13 mouse cellular contexts compared by ENCODE assay signal in the genomic region with DNA sequence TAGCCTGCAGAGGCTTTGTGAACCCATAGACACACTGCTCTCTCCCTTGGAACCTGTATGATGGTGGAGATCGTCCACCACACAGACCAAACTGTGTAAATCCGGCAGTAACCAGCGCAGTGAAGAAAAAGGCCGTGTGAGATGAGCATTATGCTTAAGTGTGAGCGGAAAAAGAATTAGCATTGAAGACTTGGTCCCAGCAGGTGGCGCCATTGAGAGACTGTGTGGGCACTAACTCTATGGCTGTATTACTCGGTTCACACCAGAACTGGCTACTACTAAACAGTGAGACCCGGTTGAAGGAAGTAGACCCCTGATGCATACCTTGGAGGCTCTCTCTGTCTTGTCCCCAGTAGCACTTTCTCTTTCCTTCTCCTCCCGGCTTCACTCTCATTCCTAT.
A peak's percentile ranks its signal among the peaks of the same experiment; 100 is the strongest.
DNase-seq lines count a peak whose midpoint lies in the region; ATAC-seq lines count a peak whose summit lies in the region.
"Had no signal": no experiment of that assay in that cellular context is flagged by ENCODE, and none has a peak within 500 bp of the region (broad histone marks: within the 10 kb centered on the region; RNA-seq: fewer than 3 reads in every experiment).

No protein-coding gene starts in this region.

- H3K4me1 ChIP-seq in forebrain, embryonic 14.5 days (ENCODE audit: control insufficient read depth, insufficient read depth, low read length), result no peaks in the 10 kb centered on the region
- peaks cover 8% of the 10 kb centered on the region; the same call in 1 of the 2 replicates for H3K4me1 ChIP-seq in forebrain, embryonic 12.5 days
- no peaks in the 10 kb centered on the region for H3K4me1 ChIP-seq in midbrain, embryonic 10.5 days
- peaks cover 11% of the 10 kb centered on the region; the same call in 1 of the 2 replicates for H3K4me1 ChIP-seq in midbrain, embryonic 15.5 days
- H3K4me1 ChIP-seq in intestine, embryonic 16.5 days (ENCODE audit: control insufficient read depth, insufficient read depth, low read length), result no peaks in the 10 kb centered on the region
- H3K4me1 ChIP-seq: embryonic facial prominence, embryonic 13.5 days; heart, embryonic 15.5 days; limb, embryonic 12.5 days; stomach, embryonic 15.5 days had no signal

- peak; percentile 46 for DNase-seq in forebrain, embryonic 14.5 days (ENCODE audit: low spot score)
- DNase-seq in midbrain, embryonic 10.5 days (ENCODE audit: low spot score), result peak; percentile 38
- DNase-seq in c-Kit-positive CD71-positive TER-119-negative erythroid progenitor cells, embryonic 14.5 days (ENCODE audit: low read depth), result peak; percentile 10
- no peak for DNase-seq in cerebellum, adult 9-11 months

- H3K36me3 ChIP-seq in forebrain, embryonic 14.5 days (ENCODE audit: control insufficient read depth, insufficient read depth, low read length), result no peaks in the 10 kb centered on the region
- H3K36me3 ChIP-seq in forebrain, embryonic 12.5 days (replicated peaks), result no peaks in the 10 kb centered on the region
- no peaks in the 10 kb centered on the region for H3K36me3 ChIP-seq in midbrain, embryonic 10.5 days
- H3K36me3 ChIP-seq in midbrain, embryonic 15.5 days (replicated peaks), result no peaks in the 10 kb centered on the region
- H3K36me3 ChIP-seq in intestine, embryonic 16.5 days (ENCODE audit: control insufficient read depth, insufficient read depth, low read length), result no peaks in the 10 kb centered on the region
- H3K36me3 ChIP-seq: embryonic facial prominence, embryonic 13.5 days; heart, embryonic 15.5 days; limb, embryonic 12.5 days; neural tube, embryonic 13.5 days; stomach, embryonic 15.5 days had no signal

- no peak overlapping the region for H3K27ac ChIP-seq in forebrain, embryonic 14.5 days (ENCODE audit: low read depth, low read length)
- H3K27ac ChIP-seq in forebrain, embryonic 12.5 days, result no peak overlapping the region
- no peak overlapping the region for H3K27ac ChIP-seq in midbrain, embryonic 10.5 days (replicated peaks)
- no peak overlapping the region for H3K27ac ChIP-seq in midbrain, embryonic 15.5 days
- no peak overlapping the region for H3K27ac ChIP-seq in intestine, embryonic 16.5 days (ENCODE audit: low read length)
- H3K27ac ChIP-seq: embryonic facial prominence, embryonic 13.5 days; heart, embryonic 15.5 days; limb, embryonic 12.5 days; neural tube, embryonic 13.5 days; stomach, embryonic 15.5 days had no signal

- no peak for ATAC-seq in forebrain, embryonic 14.5 days
- ATAC-seq in forebrain, embryonic 12.5 days (ENCODE audit: low FRiP score), result no peak
- ATAC-seq in midbrain, embryonic 15.5 days (replicated peaks), result no peak
- peak; percentile 58 for ATAC-seq in megakaryocyte progenitor cell, adult 5-6 weeks (replicated peaks; ENCODE audit: poor library complexity)
- no peak for ATAC-seq in intestine, embryonic 16.5 days

- H3K27me3 ChIP-seq in forebrain, embryonic 14.5 days (replicated peaks; ENCODE audit: control insufficient read depth, insufficient read depth, low read length), result no peaks in the 10 kb centered on the region
- peaks cover 3% of the 10 kb centered on the region; the same call in 1 of the 2 replicates for H3K27me3 ChIP-seq in forebrain, embryonic 12.5 days
- H3K27me3 ChIP-seq in midbrain, embryonic 10.5 days (ENCODE audit: low read depth, poor library complexity, severe bottlenecking), result no peaks in the 10 kb centered on the region
- no peaks in the 10 kb centered on the region for H3K27me3 ChIP-seq in midbrain, embryonic 15.5 days (replicated peaks)
- H3K27me3 ChIP-seq in intestine, embryonic 16.5 days (replicated peaks; ENCODE audit: control insufficient read depth, insufficient read depth, low read length), result no peaks in the 10 kb centered on the region
- H3K27me3 ChIP-seq: embryonic facial prominence, embryonic 13.5 days; heart, embryonic 15.5 days; limb, embryonic 12.5 days; neural tube, embryonic 13.5 days; stomach, embryonic 15.5 days had no signal

- no peaks in the 10 kb centered on the region for H3K9me3 ChIP-seq in forebrain, embryonic 14.5 days (replicated peaks; ENCODE audit: control insufficient read depth, low read length)
- no peaks in the 10 kb centered on the region for H3K9me3 ChIP-seq in forebrain, embryonic 12.5 days
- no peaks in the 10 kb centered on the region for H3K9me3 ChIP-seq in midbrain, embryonic 10.5 days (replicated peaks)
- no peaks in the 10 kb centered on the region for H3K9me3 ChIP-seq in midbrain, embryonic 15.5 days
- no peaks in the 10 kb centered on the region for H3K9me3 ChIP-seq in intestine, embryonic 16.5 days (ENCODE audit: control insufficient read depth, low read length)
- H3K9me3 ChIP-seq: heart, embryonic 15.5 days; limb, embryonic 12.5 days; neural tube, embryonic 13.5 days; stomach, embryonic 15.5 days had no signal

- no peak overlapping the region for H3K4me2 ChIP-seq in forebrain, embryonic 14.5 days (ENCODE audit: low read length)
- no peak overlapping the region for H3K4me2 ChIP-seq in forebrain, embryonic 12.5 days
- no peak overlapping the region for H3K4me2 ChIP-seq in midbrain, embryonic 15.5 days
- H3K4me2 ChIP-seq in intestine, embryonic 16.5 days (ENCODE audit: low read depth, low read length), result no peak overlapping the region
- H3K4me2 ChIP-seq: embryonic facial prominence, embryonic 13.5 days; heart, embryonic 15.5 days; limb, embryonic 12.5 days; neural tube, embryonic 13.5 days; stomach, embryonic 15.5 days had no signal

- H3K4me3 ChIP-seq in forebrain, embryonic 14.5 days (ENCODE audit: low read depth, low read length), result no peak overlapping the region
- H3K4me3 ChIP-seq in forebrain, embryonic 12.5 days (replicated peaks), result no peak overlapping the region
- H3K4me3 ChIP-seq in midbrain, embryonic 10.5 days, result no peak overlapping the region
- no peak overlapping the region for H3K4me3 ChIP-seq in midbrain, embryonic 15.5 days
- no peak overlapping the region for H3K4me3 ChIP-seq in intestine, embryonic 16.5 days (ENCODE audit: low read length)
- H3K4me3 ChIP-seq: embryonic facial prominence, embryonic 13.5 days; heart, embryonic 15.5 days; limb, embryonic 12.5 days; neural tube, embryonic 13.5 days; stomach, embryonic 15.5 days had no signal

- WGBS in forebrain, embryonic 14.5 days, result 67% methylated on average over 9 of the region's 9 CpGs
- WGBS in forebrain, embryonic 12.5 days, result 66% methylated on average over 9 of the region's 9 CpGs
- WGBS in midbrain, embryonic 10.5 days, result 68% methylated on average over 9 of the region's 9 CpGs
- WGBS in midbrain, embryonic 15.5 days, result 63% methylated on average over 9 of the region's 9 CpGs
- whole genome bisulfite sequencing in intestine, embryonic 16.5 days, result 61% methylated on average over 9 of the region's 9 CpGs

- H3K9ac ChIP-seq in forebrain, embryonic 14.5 days (ENCODE audit: low read length), result no peak overlapping the region
- H3K9ac ChIP-seq in forebrain, embryonic 12.5 days, result no peak overlapping the region
- no peak overlapping the region for H3K9ac ChIP-seq in midbrain, embryonic 15.5 days
- H3K9ac ChIP-seq in intestine, embryonic 16.5 days (ENCODE audit: low read depth, low read length), result no peak overlapping the region
- H3K9ac ChIP-seq: embryonic facial prominence, embryonic 13.5 days; heart, embryonic 15.5 days; limb, embryonic 12.5 days; neural tube, embryonic 13.5 days; stomach, embryonic 15.5 days had no signal
